Mouse (Mus musculus) gastrocnemius, postnatal 14 days (tissue): ENCODE data around the gene Evi5l. TPM values are rescaled to one million over a fixed set of nuclear protein-coding genes. Genes with fewer than 3 reads are reported as not detected.
"Not testable (repeated sequence)": the region's sequence is repeated elsewhere in the genome, so short reads cannot be mapped to it uniquely, and the experiment has no call there.

ENCODE experiments used
- DNase-seq: peaks from one replicate; pipeline ENCODE4 v3.0.0; 2021; ENCODE audit warnings: mixed read lengths
- intact Hi-C: fragments of 180-260 bp; cut with DNase I; formaldehyde crosslinking; loops from one replicate; pipeline ENCODE4 v1.15.1; 2025; ENCODE audit warnings: low total_unique reads
- total RNA-seq, 2 experiments: library from RNA; stranded (reverse); gene quantifications; 2 replicates each; pipeline ENCODE4 v1.2.3; 2021

Gene Evi5l
- total RNA-seq, 2 experiments from 2014 or later, result 11.1 to 12.4 TPM

GRCm38 (mm10) chr8:4229784-4230183, 63.4 kb downstream of the Evi5l start:
- intact Hi-C loops, result no loop called here
- DNase-seq, result no peak

DNA sequence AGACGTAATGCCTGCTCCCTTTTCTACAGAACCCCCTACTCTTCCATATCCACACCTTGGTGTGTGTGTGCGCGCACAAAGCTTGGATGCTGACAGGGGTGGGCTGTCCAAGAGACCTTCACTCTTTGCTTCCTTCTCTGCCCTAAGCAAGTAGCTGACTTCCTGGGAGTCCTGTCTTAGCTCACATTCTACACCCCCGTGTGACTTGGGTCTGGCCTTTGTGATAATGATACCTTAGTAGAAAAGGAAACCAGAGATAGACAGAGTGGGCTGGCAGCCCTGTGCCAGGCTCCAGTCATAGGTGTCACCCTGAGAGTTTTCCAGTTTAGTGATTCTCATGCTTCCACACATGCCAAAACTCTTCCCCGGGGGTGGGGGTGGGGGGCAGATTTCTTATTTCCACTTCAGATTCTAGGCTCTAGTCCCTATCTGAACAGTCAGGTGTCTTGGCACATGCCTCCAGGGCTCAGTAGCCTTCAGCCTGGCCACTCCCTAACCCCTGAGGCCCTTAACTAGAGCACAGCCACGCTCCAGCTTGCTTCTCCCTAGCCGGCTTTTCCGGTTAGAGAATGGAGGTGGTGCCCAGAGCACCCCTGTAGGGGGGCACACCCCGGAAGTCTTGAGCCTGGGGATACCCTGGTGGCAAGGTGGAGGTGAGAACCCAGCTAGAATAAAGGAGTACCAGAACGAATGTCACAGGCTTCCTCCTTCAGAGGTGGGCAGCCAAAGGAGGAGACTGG, 64.4 kb downstream of the Evi5l start:
- intact Hi-C loops, result no loop called here
- no peak for DNase-seq

- DNase-seq, result no peak
- intact Hi-C loops, result no loop called here
Measured at GRCm38 (mm10) chr8:4237814-4238433, 71.6 kb downstream of the Evi5l start.

GRCm38 (mm10) chr8:4238434-4239192, 72.2 kb downstream of the Evi5l start, which contains the start of the genes Map2k7 and Gm49320:
Gene Map2k7, plus strand, starts transcription at chr8:4238740.
Gene Gm49320, plus strand, starts transcription at chr8:4238865.
- intact Hi-C loops, result no loop called here
- peak; percentile 100 for DNase-seq

- DNase-seq, result no peak
- intact Hi-C loops, result no loop called here
Measured at GRCm38 (mm10) chr8:4239193-4239890, 73.0 kb downstream of the Evi5l start.

- DNase-seq, result no peak
- intact Hi-C loops, result no loop called here
Measured at GRCm38 (mm10) chr8:4245061-4245460, 78.7 kb downstream of the Evi5l start.

GRCm38 (mm10) chr8:4245737-4246136, 79.4 kb downstream of the Evi5l start:
- no peak for DNase-seq
- intact Hi-C loops, result no loop called here

GRCm38 (mm10) chr8:4247241-4247640, 80.9 kb downstream of the Evi5l start:
- intact Hi-C loops, result no loop called here
- DNase-seq, result no peak

DNA sequence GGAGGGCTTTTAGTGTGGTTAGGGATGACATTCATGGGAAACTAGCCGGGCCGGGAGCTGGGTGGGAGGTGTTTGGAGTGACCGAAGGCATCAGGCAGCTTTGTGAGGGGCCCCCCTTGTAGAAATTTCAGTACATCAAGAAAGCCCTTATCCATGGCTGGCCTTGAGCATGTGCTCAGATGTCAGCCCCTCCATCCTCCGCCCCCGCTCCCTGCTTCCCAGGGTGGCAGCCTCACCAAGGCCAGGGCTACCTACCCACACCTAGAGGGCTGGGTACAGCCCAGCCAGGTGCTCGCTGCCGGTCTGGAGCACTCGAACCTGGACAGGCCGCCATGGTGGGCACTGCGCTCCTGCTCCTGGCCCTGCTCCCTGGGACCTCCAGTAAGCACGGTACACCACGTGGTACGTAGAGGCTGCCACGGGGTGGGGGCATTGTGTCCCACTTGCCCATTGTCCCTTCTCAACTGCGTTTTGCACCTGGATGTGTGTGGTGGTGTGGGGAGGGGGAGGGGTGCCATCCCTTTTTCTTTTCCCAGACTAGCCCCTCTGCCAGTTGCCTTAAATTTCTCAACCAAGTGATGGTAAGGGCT, 81.7 kb downstream of the Evi5l start, which contains the start of gene Tgfbr3l:
TSS of gene Tgfbr3l (plus strand) at position 264 of the 590 bp plus-strand sequence.
- intact Hi-C loops, result no loop called here
- DNase-seq, result no peak

GRCm38 (mm10) chr8:4249213-4249612, 82.8 kb downstream of the Evi5l start:
- intact Hi-C loops, result no loop called here
- peak; percentile 62 for DNase-seq

GRCm38 (mm10) chr8:4250306-4250970, 84.1 kb downstream of the Evi5l start:
- peak; percentile 87 for DNase-seq
- intact Hi-C loops, result no loop called here

GRCm38 (mm10) chr8:4252116-4252760, 85.9 kb downstream of the Evi5l start:
- intact Hi-C loops, result no loop called here
- no peak for DNase-seq

DNA sequence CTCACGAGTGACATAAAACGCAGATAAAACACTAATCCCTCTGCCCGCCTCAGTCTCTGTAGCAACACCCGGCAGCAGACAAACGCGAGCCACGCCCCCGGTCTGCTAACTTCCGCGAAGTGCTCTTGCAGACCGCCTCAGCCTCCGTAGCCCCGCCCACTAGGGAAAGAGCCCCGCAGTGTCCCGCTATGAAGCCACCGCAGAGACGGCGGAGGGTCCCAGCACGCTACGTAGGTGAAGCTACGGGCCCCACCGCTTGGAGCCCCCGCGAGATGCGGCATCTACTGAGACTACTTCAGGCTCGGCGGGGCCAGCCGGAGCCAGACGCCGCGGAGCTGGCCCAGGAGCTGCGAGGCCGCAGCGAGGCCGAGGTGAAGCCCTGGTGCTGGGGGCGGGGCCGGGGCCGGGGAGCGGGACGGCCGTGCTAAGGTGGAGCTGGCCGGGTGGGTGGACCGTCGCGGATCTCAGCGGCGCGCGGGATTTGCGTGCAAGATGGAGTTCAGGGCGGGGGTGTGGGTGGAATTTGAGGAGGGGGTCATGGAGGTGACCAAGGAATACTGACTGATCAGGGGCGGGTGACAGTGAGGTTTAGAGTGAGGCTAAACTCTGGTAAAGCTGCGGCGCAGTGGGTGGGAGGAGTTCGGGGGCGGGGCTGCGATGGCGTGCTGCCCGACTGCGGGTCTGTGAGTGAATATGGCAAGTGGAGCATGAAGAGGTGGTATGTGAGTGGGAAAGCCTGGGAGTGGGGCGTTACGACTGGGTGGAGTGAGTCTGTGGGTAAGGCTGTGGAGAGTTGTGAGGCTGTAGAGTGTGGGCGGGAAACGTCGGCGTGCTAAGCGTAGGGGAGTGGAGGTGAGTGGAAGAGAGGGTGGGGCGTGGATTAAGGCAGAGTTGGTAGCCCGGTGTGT, 86.8 kb downstream of the Evi5l start, which contains the start of gene Snapc2:
TSS of gene Snapc2 (plus strand) at position 147 of the 908 bp plus-strand sequence.
- intact Hi-C loops, result no loop called here

GRCm38 (mm10) chr8:4254001-4254400, 87.6 kb downstream of the Evi5l start:
- DNase-seq, result peak; percentile 52
- intact Hi-C loops, result no loop called here

More for the DNA sequence above, 86.8 kb downstream of the Evi5l start, which contains the start of gene Snapc2:
- peak; percentile 98 for DNase-seq

DNA sequence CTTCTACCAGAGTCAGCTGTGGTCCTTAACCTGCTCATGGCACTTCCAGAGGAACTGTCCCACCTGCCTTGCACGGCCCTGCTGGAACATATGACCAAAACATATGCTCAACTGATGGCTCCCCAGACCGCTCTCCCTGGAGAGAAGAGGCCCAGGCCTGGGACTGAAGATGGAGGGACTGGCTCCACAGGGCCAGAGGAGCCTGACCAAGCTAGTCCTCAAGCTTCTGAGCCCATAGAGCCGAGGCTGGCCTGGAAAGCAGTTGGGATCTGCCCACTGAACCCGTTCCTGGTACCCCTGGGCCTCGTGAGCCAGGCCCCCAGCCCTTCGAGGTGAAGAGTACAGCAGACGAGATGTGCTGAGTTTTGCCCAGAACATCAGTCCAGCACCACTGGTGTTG, 89.1 kb downstream of the Evi5l start:
- DNase-seq, intact Hi-C loops: not testable (repeated sequence)

DNA sequence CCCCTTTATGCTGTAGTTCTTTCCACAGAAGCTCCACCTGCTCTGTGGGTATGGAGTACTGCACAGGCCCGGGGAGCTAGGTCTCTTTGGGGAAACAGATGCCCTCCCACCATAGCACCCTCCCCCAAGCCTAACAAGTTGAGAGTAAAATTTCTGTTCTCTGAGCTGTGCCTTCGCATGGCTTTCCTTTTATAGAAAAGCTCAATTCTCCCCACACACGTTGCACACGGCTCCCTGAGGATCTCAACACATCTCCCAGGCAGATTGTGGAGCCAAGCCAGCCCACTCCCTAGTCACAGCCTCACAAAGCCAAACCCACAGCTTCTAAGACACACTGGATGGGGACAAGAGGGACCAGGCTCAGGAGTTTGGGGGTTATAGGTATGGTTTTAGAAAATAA, 90.5 kb downstream of the Evi5l start:
- intact Hi-C loops, result no loop called here
- no peak for DNase-seq

GRCm38 (mm10) chr8:4257350-4257749, 91.0 kb downstream of the Evi5l start:
- no peak for DNase-seq
- intact Hi-C loops, result no loop called here
